Mouse (Mus musculus) lung, embryonic 14.5 days (tissue): ENCODE measurements around the gene Prc1. TPM values are rescaled to one million over a fixed set of nuclear protein-coding genes. Genes with fewer than 3 reads are reported as not detected.

ENCODE experiments used
- ATAC-seq: fragments of 200-750 bp; cut with Nextera tagmentation; 2 replicates; pipeline ENCODE4 v1.8.0; 2017; ENCODE audit warnings: mild to moderate bottlenecking, moderate TSS enrichment, moderate library complexity; ENCODE audit not compliant: insufficient read depth
- DNase-seq: peaks from one replicate; pipeline ENCODE4 v3.0.0-alpha.2; 2015
- H3K27ac ChIP-seq: fragments of 300-500 bp; sonication (generic); 2 replicates; pipeline ENCODE4 v1.5.1; 2014; ENCODE audit warnings: low read depth, mild to moderate bottlenecking, moderate library complexity
- H3K27me3 ChIP-seq: fragments of 300-500 bp; sonication (generic); 2 replicates; pipeline ENCODE4 v1.6.1; 2014; ENCODE audit warnings: low read length, control low read depth; ENCODE audit not compliant: insufficient read depth
- H3K36me3 ChIP-seq: fragments of 300-500 bp; sonication (generic); 2 replicates; pipeline ENCODE4 v1.6.1; 2014; ENCODE audit warnings: control low read depth; ENCODE audit not compliant: insufficient read depth
- H3K4me1 ChIP-seq: fragments of 300-500 bp; sonication (generic); 2 replicates; pipeline ENCODE4 v1.6.1; 2014; ENCODE audit warnings: antibody characterized with exemption, control low read depth; ENCODE audit not compliant: insufficient read depth
- H3K4me2 ChIP-seq: fragments of 300-500 bp; sonication (generic); 2 replicates; pipeline ENCODE4 v1.6.1; 2014; ENCODE audit warnings: mild to moderate bottlenecking
- H3K4me3 ChIP-seq: fragments of 300-500 bp; sonication (generic); 2 replicates; pipeline ENCODE4 v1.5.1; 2014; ENCODE audit warnings: low read depth, low read length
- H3K9ac ChIP-seq: fragments of 300-500 bp; sonication (generic); 2 replicates; pipeline ENCODE4 v1.6.1; 2014
- H3K9me3 ChIP-seq: fragments of 300-500 bp; sonication (generic); 2 replicates; pipeline ENCODE4 v1.6.1; 2016; ENCODE audit warnings: low read depth, low read length, control low read depth
- CTCF ChIP-seq: IDR thresholded peaks from 2 replicates; pipeline ENCODE4 v1.5.1; 2016; ENCODE audit warnings: antibody characterized with exemption, low read depth
- WGBS: fragments of 180-500 bp; shearing (Covaris S2); extraction: QIAGEN DNeasy Blood & Tissue Kit; methylation state at CpG from one replicate; pipeline ENCODE4 v1.1.7; 2014; 5-methylcytosine and 5-hydroxymethylcytosine counted together
- polyA plus RNA-seq: library from polyadenylated mRNA; unstranded; fragments of >200 nt; fragmentation: Nextera tagmentation; extraction: Ambion mirVana; gene quantifications from 2 replicates; pipeline ENCODE4 v1.2.1, GENCODE M21; 2014

The Prc1 gene
- polyA plus RNA-seq, 1 experiment from 2014 or later = 206 TPM

DNA sequence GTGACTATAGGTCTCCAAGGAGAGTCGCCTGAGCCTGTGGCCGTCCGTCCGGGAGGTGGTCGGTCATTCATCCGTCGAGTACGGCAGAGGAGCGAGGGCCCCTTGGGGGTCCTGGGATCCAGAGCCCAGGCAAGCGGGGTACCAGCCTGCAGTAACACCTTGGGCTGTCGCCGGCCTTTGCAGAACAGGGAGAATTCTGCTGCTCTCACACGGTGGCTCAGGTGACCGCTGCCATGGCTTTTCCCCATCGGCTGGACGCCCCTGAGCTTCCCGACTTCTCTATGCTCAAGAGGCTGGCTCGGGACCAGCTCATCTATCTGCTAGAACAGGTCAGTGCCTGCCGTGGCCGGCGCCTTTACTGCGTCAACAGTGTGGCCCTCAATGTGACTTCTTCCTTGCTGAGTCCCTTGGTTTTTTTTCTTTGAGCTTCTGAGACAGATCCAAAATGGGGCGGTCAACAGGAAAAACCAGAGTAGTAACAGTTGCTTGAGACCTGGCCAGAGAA, 24.4 kb upstream of the Prc1 start:
- under 1% methylated on average over 23 of the region's 23 CpGs for WGBS
- peak overlapping the region; percentile 45; the same call in 1 of the 2 replicates for H3K27ac ChIP-seq
- peak overlapping the region; percentile 90 for H3K4me2 ChIP-seq
- TF ChIP-seq CTCF = no peak
- peak overlapping the region; percentile 75 for H3K9ac ChIP-seq
- H3K9me3 ChIP-seq = peaks cover 4% of the 10 kb centered on the region; the same call in 1 of the 2 replicates
- peak overlapping the region; percentile 82 for H3K4me3 ChIP-seq
- H3K36me3 ChIP-seq = peaks cover 40% of the 10 kb centered on the region
- DNase-seq = peak; percentile 37
- ATAC-seq = peak; percentile 72
- peaks cover 8% of the 10 kb centered on the region; the same call in 1 of the 2 replicates for H3K4me1 ChIP-seq
- H3K27me3 ChIP-seq = no peaks in the 10 kb centered on the region

GRCm38 (mm10) chr7:80273456-80273855, 20.8 kb upstream of the Prc1 start:
- H3K9me3 ChIP-seq = peaks cover 6% of the 10 kb centered on the region; the same call in 1 of the 2 replicates
- ATAC-seq = no peak
- H3K27ac ChIP-seq = no peak overlapping the region
- no peak overlapping the region for H3K4me2 ChIP-seq
- WGBS = 83% methylated on average over 2 of the region's 2 CpGs
- peaks cover 8% of the 10 kb centered on the region; the same call in 1 of the 2 replicates for H3K4me1 ChIP-seq
- no peak for DNase-seq
- H3K27me3 ChIP-seq = no peaks in the 10 kb centered on the region
- no peak overlapping the region for H3K4me3 ChIP-seq
- no peak overlapping the region for H3K9ac ChIP-seq
- no peak for TF ChIP-seq CTCF
- peaks cover 46% of the 10 kb centered on the region for H3K36me3 ChIP-seq

- H3K27me3 ChIP-seq = no peaks in the 10 kb centered on the region
- no peak for DNase-seq
- H3K36me3 ChIP-seq = peaks cover 63% of the 10 kb centered on the region
- TF ChIP-seq CTCF = no peak
- no peak for ATAC-seq
- 91% methylated on average over 4 of the region's 4 CpGs for WGBS
- no peak overlapping the region for H3K9ac ChIP-seq
- H3K4me1 ChIP-seq = no peaks in the 10 kb centered on the region
- no peak overlapping the region for H3K4me3 ChIP-seq
- H3K27ac ChIP-seq = no peak overlapping the region
- peaks cover 6% of the 10 kb centered on the region; the same call in 1 of the 2 replicates for H3K9me3 ChIP-seq
- no peak overlapping the region for H3K4me2 ChIP-seq
Measured at GRCm38 (mm10) chr7:80276374-80276773, 17.9 kb upstream of the Prc1 start.

GRCm38 (mm10) chr7:80280032-80280431, 14.2 kb upstream of the Prc1 start:
- no peaks in the 10 kb centered on the region for H3K27me3 ChIP-seq
- H3K27ac ChIP-seq = no peak overlapping the region
- H3K36me3 ChIP-seq = peaks cover 72% of the 10 kb centered on the region
- DNase-seq = no peak
- H3K4me2 ChIP-seq = no peak overlapping the region
- H3K9ac ChIP-seq = no peak overlapping the region
- TF ChIP-seq CTCF = no peak
- no peak overlapping the region for H3K4me3 ChIP-seq
- no peak for ATAC-seq
- H3K9me3 ChIP-seq = no peaks in the 10 kb centered on the region
- no peaks in the 10 kb centered on the region for H3K4me1 ChIP-seq
- WGBS = 75% methylated on average over 10 of the region's 10 CpGs

- Histone ChIP-seq H3K9me3 (no peaks in the 10 kb centered on the region), H3K4me1 (no peaks in the 10 kb centered on the region), H3K27me3 (no peaks in the 10 kb centered on the region), H3K27ac (no peak overlapping the region), H3K9ac (no peak overlapping the region), H3K4me3 (no peak overlapping the region), H3K4me2 (no peak overlapping the region), H3K36me3 (peaks cover 74% of the 10 kb centered on the region)
- DNase-seq = no peak
- TF ChIP-seq CTCF = 0 out of 2 replicates have a peak, but pooled peaks have one; percentile 8
- 82% methylated on average over 2 of the region's 2 CpGs for WGBS
- ATAC-seq = no peak
Measured at GRCm38 (mm10) chr7:80280998-80281397, 13.3 kb upstream of the Prc1 start.

DNA sequence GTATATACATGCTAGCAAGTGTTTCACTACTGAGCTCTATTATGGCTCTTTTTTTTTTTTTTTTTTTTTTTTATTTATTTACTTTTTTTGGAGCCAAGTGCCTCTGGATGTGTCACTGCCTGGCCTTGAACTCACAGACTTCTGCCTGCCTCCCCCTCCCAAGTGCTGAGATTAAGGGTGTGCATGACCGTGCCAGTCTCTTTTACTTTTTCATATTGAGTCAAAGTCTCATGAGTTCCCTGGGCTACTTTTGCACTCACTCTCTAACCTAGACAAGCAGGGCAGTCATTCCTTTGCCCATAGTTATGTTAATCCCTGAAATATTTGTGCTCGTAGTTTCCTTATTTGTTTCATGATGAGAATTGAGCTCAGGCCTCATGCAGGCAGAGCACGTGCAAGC, 12.6 kb upstream of the Prc1 start:
- Histone ChIP-seq H3K9ac (no peak overlapping the region), H3K27me3 (no peaks in the 10 kb centered on the region), H3K4me1 (no peaks in the 10 kb centered on the region), H3K4me3 (no peak overlapping the region), H3K4me2 (no peak overlapping the region), H3K9me3 (no peaks in the 10 kb centered on the region), H3K36me3 (peaks cover 74% of the 10 kb centered on the region), H3K27ac (no peak overlapping the region)
- ATAC-seq (no peak), DNase-seq (no peak)
- WGBS = 86% methylated on average over 3 of the region's 3 CpGs
- no peak for TF ChIP-seq CTCF

- Histone ChIP-seq H3K9me3 (no peaks in the 10 kb centered on the region), H3K27me3 (no peaks in the 10 kb centered on the region), H3K4me3 (no peak overlapping the region), H3K4me1 (no peaks in the 10 kb centered on the region), H3K36me3 (peaks cover 78% of the 10 kb centered on the region), H3K27ac (no peak overlapping the region), H3K9ac (no peak overlapping the region), H3K4me2 (no peak overlapping the region)
- DNase-seq = no peak
- 77% methylated on average over 3 of the region's 3 CpGs for WGBS
- no peak for ATAC-seq
- TF ChIP-seq CTCF = no peak
Measured at GRCm38 (mm10) chr7:80283226-80283918, 10.9 kb upstream of the Prc1 start.
